Mouse (Mus musculus) neural tube, embryonic 14.5 days (tissue): ENCODE measurements at regions not wholly inside any gene's neighbourhood (a gene's known extent, or its start where the extent isn't known, plus 50 kb on each side); places are given as distances from the start of the nearest gene placed in this dataset.

Source experiments
- ATAC-seq: fragments of 200-750 bp; cut with Nextera tagmentation; 2 replicates; pipeline ENCODE4 v1.8.0; 2017; ENCODE audit warnings: low read depth, mild to moderate bottlenecking, moderate TSS enrichment, moderate library complexity
- H3K27ac ChIP-seq: fragments of 300-500 bp; sonication (generic); 2 replicates; pipeline ENCODE4 v1.5.1; 2014; ENCODE audit warnings: low read depth, mild to moderate bottlenecking, control low read depth, low read length, moderate library complexity, mixed read lengths
- H3K27me3 ChIP-seq: fragments of 300-500 bp; sonication (generic); 2 replicates; pipeline ENCODE4 v1.6.1; 2014; ENCODE audit warnings: low read length; ENCODE audit not compliant: control insufficient read depth, insufficient read depth
- H3K36me3 ChIP-seq: fragments of 300-500 bp; sonication (generic); 2 replicates; pipeline ENCODE4 v1.6.1; 2014; ENCODE audit warnings: low read length, mixed read lengths; ENCODE audit not compliant: control insufficient read depth, insufficient read depth
- H3K4me1 ChIP-seq: fragments of 300-500 bp; sonication (generic); 2 replicates; pipeline ENCODE4 v1.6.1; 2014; ENCODE audit warnings: low read length; ENCODE audit not compliant: control insufficient read depth, insufficient read depth
- H3K4me2 ChIP-seq: fragments of 300-500 bp; sonication (generic); 2 replicates; pipeline ENCODE4 v1.6.1; 2014; ENCODE audit warnings: mild to moderate bottlenecking, low read depth, low read length, control low read depth
- H3K4me3 ChIP-seq: fragments of 300-500 bp; sonication (generic); 2 replicates; pipeline ENCODE4 v1.5.1; 2014; ENCODE audit warnings: low read depth, low read length, control low read depth, mixed read lengths
- H3K9ac ChIP-seq: fragments of 300-500 bp; sonication (generic); replicated peaks from 2 replicates; pipeline ENCODE4 v1.6.1; 2014; ENCODE audit warnings: low read depth, mild to moderate bottlenecking, control low read depth, low read length, mixed read lengths
- H3K9me3 ChIP-seq: fragments of 300-500 bp; sonication (generic); 2 replicates; pipeline ENCODE4 v1.6.1; 2016; ENCODE audit warnings: low read length; ENCODE audit not compliant: control insufficient read depth
- WGBS: fragments of 180-500 bp; shearing (Covaris S2); extraction: QIAGEN DNeasy Blood & Tissue Kit; methylation state at CpG from one replicate; pipeline ENCODE4 v1.1.7; 2014; 5-methylcytosine and 5-hydroxymethylcytosine counted together

DNA sequence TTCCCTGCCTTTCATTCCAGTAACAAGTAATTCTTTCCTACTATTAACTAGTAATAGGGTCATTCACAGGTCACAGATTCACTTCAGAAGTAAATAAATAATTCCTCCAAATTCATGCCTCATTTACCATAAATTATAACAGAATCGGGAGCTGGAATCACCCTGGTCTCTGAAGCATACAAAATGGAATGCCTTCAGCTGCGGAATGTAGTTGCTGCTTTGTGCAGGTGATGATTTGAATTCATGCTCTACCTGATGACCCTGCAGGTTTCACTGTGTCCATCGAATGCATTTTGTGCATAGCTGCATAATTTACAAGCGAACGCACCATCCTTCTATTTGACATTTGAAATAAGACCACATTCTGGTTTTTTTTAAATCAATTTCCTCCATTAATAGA lies 491.0 kb upstream of the Lcorl start:
- Histone ChIP-seq H3K4me1 (no peaks in the 10 kb centered on the region), H3K4me3 (no peak overlapping the region), H3K27me3 (no peaks in the 10 kb centered on the region), H3K9me3 (no peaks in the 10 kb centered on the region), H3K36me3 (no peaks in the 10 kb centered on the region), H3K4me2 (no peak overlapping the region), H3K9ac (no peak overlapping the region), H3K27ac (no peak overlapping the region)
- ATAC-seq, result no peak
- 44% methylated on average over 5 of the region's 5 CpGs for WGBS

DNA sequence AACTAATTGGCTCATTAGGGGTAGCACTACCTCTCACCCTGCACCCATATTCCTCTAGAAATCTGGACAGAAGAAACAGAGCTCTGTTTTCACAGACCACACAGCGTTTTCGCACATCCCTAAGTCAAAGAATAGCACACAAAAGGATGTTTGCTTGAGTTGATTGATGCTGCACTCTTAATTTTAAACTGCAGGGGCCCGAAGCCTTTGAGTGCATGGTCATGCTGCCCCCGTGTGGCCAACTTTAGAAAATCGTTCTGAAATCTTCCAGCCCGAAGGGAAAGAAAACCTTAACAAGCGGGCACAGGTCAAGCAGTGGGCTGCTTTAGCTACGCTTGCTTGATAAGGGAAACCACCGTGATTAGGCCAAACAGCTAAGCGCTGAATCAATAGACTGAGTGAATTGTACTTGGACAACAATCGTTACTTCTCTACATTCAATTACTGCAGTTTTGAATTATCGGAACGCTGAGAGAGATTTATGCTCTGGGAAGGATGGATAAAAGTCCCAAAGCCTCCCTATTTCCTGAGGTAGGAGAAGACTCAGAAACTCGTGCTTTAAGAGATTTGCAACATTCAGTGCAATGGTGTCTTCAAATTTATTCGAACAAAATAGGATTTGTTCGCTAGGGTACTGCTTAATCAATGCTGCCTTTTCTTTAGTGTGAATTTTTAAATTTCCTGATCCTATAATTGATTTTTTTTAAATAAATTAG lies 490.1 kb upstream of the Lcorl start:
- Histone ChIP-seq H3K9me3 (no peaks in the 10 kb centered on the region), H3K4me2 (peak overlapping the region; percentile 42), H3K36me3 (no peaks in the 10 kb centered on the region), H3K27me3 (no peaks in the 10 kb centered on the region), H3K9ac (no peak overlapping the region; the same call in 1 of the 2 replicates), H3K4me3 (peak overlapping the region; percentile 11; the same call in 1 of the 2 replicates), H3K27ac (peak overlapping the region; percentile 70), H3K4me1 (no peaks in the 10 kb centered on the region)
- 12% methylated on average over 16 of the region's 16 CpGs for WGBS
- peak; percentile 93 for ATAC-seq

DNA sequence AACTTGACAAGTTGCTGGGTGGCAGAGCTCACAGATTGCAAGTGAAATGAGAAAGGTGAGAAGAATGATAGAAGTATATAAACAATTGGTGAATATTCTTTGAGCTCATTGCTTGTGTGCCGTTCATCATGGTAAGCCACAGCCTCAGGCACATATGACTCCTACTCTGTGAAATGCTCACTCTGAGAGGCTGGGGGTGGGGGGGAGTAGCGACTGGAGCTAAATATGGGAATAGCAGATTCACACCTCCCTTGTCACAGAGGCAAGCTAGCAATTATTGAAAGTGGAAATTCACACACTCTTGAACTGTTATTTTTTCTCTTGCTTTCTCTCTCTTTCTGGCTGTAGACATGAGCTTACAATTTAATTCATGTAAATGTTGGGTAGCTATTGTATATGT lies 481.0 kb upstream of the Lcorl start:
- no peak for ATAC-seq
- no peak overlapping the region for H3K4me3 ChIP-seq
- 81% methylated on average over 2 of the region's 2 CpGs for WGBS
- no peak overlapping the region for H3K27ac ChIP-seq
- H3K36me3 ChIP-seq, result no peaks in the 10 kb centered on the region
- no peaks in the 10 kb centered on the region for H3K4me1 ChIP-seq
- no peak overlapping the region for H3K4me2 ChIP-seq
- no peaks in the 10 kb centered on the region for H3K27me3 ChIP-seq
- H3K9ac ChIP-seq, result no peak overlapping the region
- no peaks in the 10 kb centered on the region for H3K9me3 ChIP-seq

DNA sequence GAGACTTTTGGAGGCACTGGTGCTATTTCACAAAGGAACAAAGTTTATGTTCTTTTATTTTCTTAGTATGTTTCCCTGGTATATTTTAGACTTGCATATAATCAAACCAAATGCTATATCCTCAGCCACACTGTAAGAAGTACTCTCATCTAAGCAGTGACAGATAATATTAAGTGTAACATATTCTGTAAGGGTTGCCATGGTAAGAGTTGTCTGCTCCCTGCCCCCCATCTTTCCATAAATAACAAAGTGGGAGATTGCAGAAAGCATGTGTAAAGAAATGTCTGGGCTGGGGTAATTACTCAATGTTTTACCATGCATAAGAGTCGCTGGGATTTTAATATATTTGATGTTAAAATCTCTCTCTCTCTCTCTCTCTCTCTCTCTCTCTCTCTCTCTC lies 473.5 kb upstream of the Lcorl start:
- Histone ChIP-seq H3K4me2 (no peak overlapping the region), H3K9ac (no peak overlapping the region), H3K36me3 (no peaks in the 10 kb centered on the region), H3K27ac (no peak overlapping the region), H3K9me3 (no peaks in the 10 kb centered on the region), H3K27me3 (no peaks in the 10 kb centered on the region), H3K4me3 (no peak overlapping the region), H3K4me1 (no peaks in the 10 kb centered on the region)
- WGBS, result 60% methylated on average over 1 of the region's 1 CpGs
- no peak for ATAC-seq
